Mouse (Mus musculus): ENCODE results near the gene Tgfbi. TPM values are rescaled to one million over a fixed set of nuclear protein-coding genes. Genes with fewer than 3 reads are reported as not detected.

Gene Tgfbi
- polyA plus RNA-seq, 1 experiment from 2014 or later: 37.7 TPM

- Histone ChIP-seq H3K9me3 (ENCODE audit: control insufficient read depth, low read length) (no peaks in the 10 kb centered on the region), H3K27ac (replicated peaks in 1 of 2; ENCODE audit: control insufficient read depth in 1 of 2, insufficient read depth in 1 of 2, low read depth in 2 of 2, low read length in 2 of 2) (no peak overlapping the region), H3K27me3 (ENCODE audit: control insufficient read depth, insufficient read depth, low read length) (peaks cover 22% of the 10 kb centered on the region; the same call in 1 of the 2 replicates), H3K4me2 (ENCODE audit: low read length) (no peak overlapping the region), H3K36me3 (ENCODE audit: control insufficient read depth, insufficient read depth, low read length) (no peaks in the 10 kb centered on the region), H3K9ac (ENCODE audit: low read length) (no peak overlapping the region), H3K4me3 (ENCODE audit: control insufficient read depth in 1 of 2, insufficient read depth in 1 of 2, low read depth in 1 of 2, low read length in 2 of 2) (no peak overlapping the region), H3K4me1 (ENCODE audit: control insufficient read depth in 2 of 2, insufficient read depth in 2 of 2, low read length in 2 of 2) (peaks cover 15 to 19% of the 10 kb centered on the region in 2 experiments)
- no peak for ATAC-seq (ENCODE audit: insufficient number of reproducible peaks, insufficient read depth, low FRiP score, low read depth)
- 28% methylated on average over 7 of the region's 7 CpGs for WGBS
Measured at GRCm38 (mm10) chr13:56607225-56607624, 2.1 kb upstream of the Tgfbi start.

- WGBS: 78% methylated on average over 4 of the region's 4 CpGs
- H3K4me2 ChIP-seq (ENCODE audit: low read length): no peak overlapping the region
- no peak overlapping the region for H3K9ac ChIP-seq (ENCODE audit: low read length)
- peaks cover 22% of the 10 kb centered on the region; the same call in 1 of the 2 replicates for H3K27me3 ChIP-seq (ENCODE audit: control insufficient read depth, insufficient read depth, low read length)
- no peak overlapping the region for H3K27ac ChIP-seq (replicated peaks in 1 of 2; ENCODE audit: control insufficient read depth in 1 of 2, insufficient read depth in 1 of 2, low read depth in 2 of 2, low read length in 2 of 2)
- no peak overlapping the region for H3K4me3 ChIP-seq (ENCODE audit: control insufficient read depth in 1 of 2, insufficient read depth in 1 of 2, low read depth in 1 of 2, low read length in 2 of 2)
- H3K4me1 ChIP-seq (ENCODE audit: control insufficient read depth in 2 of 2, insufficient read depth in 2 of 2, low read length in 2 of 2): peaks cover 21 to 24% of the 10 kb centered on the region in 2 experiments
- H3K36me3 ChIP-seq (ENCODE audit: control insufficient read depth, insufficient read depth, low read length): no peaks in the 10 kb centered on the region
- no peak for ATAC-seq (ENCODE audit: insufficient number of reproducible peaks, insufficient read depth, low FRiP score, low read depth)
- no peaks in the 10 kb centered on the region for H3K9me3 ChIP-seq (ENCODE audit: control insufficient read depth, low read length)
Measured at GRCm38 (mm10) chr13:56607846-56608245, 1.5 kb upstream of the Tgfbi start.

GRCm38 (mm10) chr13:56611129-56611528 lies 1.8 kb downstream of the Tgfbi start:
- peaks cover 22% of the 10 kb centered on the region; the same call in 1 of the 2 replicates for H3K27me3 ChIP-seq (ENCODE audit: control insufficient read depth, insufficient read depth, low read length)
- no peak overlapping the region; the same call in 1 of the 2 replicates for H3K9ac ChIP-seq (ENCODE audit: low read length)
- H3K36me3 ChIP-seq (ENCODE audit: control insufficient read depth, insufficient read depth, low read length): no peaks in the 10 kb centered on the region
- peak overlapping the region; percentile 97 for H3K4me2 ChIP-seq (ENCODE audit: low read length)
- ATAC-seq (ENCODE audit: insufficient number of reproducible peaks, insufficient read depth, low FRiP score, low read depth): no peak
- peak overlapping the region; percentile 0 to 61; a peak in 2 of 4 replicates for H3K4me3 ChIP-seq (ENCODE audit: control insufficient read depth in 1 of 2, insufficient read depth in 1 of 2, low read depth in 1 of 2, low read length in 2 of 2)
- H3K27ac ChIP-seq (replicated peaks in 1 of 2; ENCODE audit: control insufficient read depth in 1 of 2, insufficient read depth in 1 of 2, low read depth in 2 of 2, low read length in 2 of 2): no peak overlapping the region
- WGBS: 55% methylated on average over 4 of the region's 4 CpGs
- peaks cover 39% of the 10 kb centered on the region in 2 experiments for H3K4me1 ChIP-seq (ENCODE audit: control insufficient read depth in 2 of 2, insufficient read depth in 2 of 2, low read length in 2 of 2)
- no peaks in the 10 kb centered on the region for H3K9me3 ChIP-seq (ENCODE audit: control insufficient read depth, low read length)

GRCm38 (mm10) chr13:56611741-56612140 lies 2.4 kb downstream of the Tgfbi start:
- H3K9me3 ChIP-seq (ENCODE audit: control insufficient read depth, low read length): no peaks in the 10 kb centered on the region
- H3K4me1 ChIP-seq (ENCODE audit: control insufficient read depth in 2 of 2, insufficient read depth in 2 of 2, low read length in 2 of 2): peaks cover 37 to 41% of the 10 kb centered on the region in 2 experiments
- 0 out of 4 replicates have a peak overlapping the region, but pooled peaks of 1 of the 2 experiments have one; percentile 7 for H3K27ac ChIP-seq (replicated peaks in 1 of 2; ENCODE audit: control insufficient read depth in 1 of 2, insufficient read depth in 1 of 2, low read depth in 2 of 2, low read length in 2 of 2)
- no peak overlapping the region; a peak in 1 of 4 replicates for H3K4me3 ChIP-seq (ENCODE audit: control insufficient read depth in 1 of 2, insufficient read depth in 1 of 2, low read depth in 1 of 2, low read length in 2 of 2)
- peaks cover 22% of the 10 kb centered on the region; the same call in 1 of the 2 replicates for H3K27me3 ChIP-seq (ENCODE audit: control insufficient read depth, insufficient read depth, low read length)
- H3K4me2 ChIP-seq (ENCODE audit: low read length): peak overlapping the region; percentile 97
- peak overlapping the region; percentile 32; the same call in 1 of the 2 replicates for H3K9ac ChIP-seq (ENCODE audit: low read length)
- ATAC-seq (ENCODE audit: insufficient number of reproducible peaks, insufficient read depth, low FRiP score, low read depth): no peak
- H3K36me3 ChIP-seq (ENCODE audit: control insufficient read depth, insufficient read depth, low read length): no peaks in the 10 kb centered on the region
- 62% methylated on average over 3 of the region's 3 CpGs for WGBS

- Histone ChIP-seq H3K9me3 (ENCODE audit: control insufficient read depth, low read length) (no peaks in the 10 kb centered on the region), H3K27ac (replicated peaks in 1 of 2; ENCODE audit: control insufficient read depth in 1 of 2, insufficient read depth in 1 of 2, low read depth in 2 of 2, low read length in 2 of 2) (peak overlapping the region in 1 of 2 experiments; percentile 7; a peak in 1 of 4 replicates), H3K4me3 (ENCODE audit: control insufficient read depth in 1 of 2, insufficient read depth in 1 of 2, low read depth in 1 of 2, low read length in 2 of 2) (no peak overlapping the region), H3K9ac (ENCODE audit: low read length) (peak overlapping the region; percentile 32; the same call in 1 of the 2 replicates), H3K4me2 (ENCODE audit: low read length) (peak overlapping the region; percentile 97), H3K27me3 (ENCODE audit: control insufficient read depth, insufficient read depth, low read length) (peaks cover 22% of the 10 kb centered on the region; the same call in 1 of the 2 replicates), H3K36me3 (ENCODE audit: control insufficient read depth, insufficient read depth, low read length) (no peaks in the 10 kb centered on the region), H3K4me1 (ENCODE audit: control insufficient read depth in 2 of 2, insufficient read depth in 2 of 2, low read length in 2 of 2) (peaks cover 37 to 41% of the 10 kb centered on the region in 2 experiments)
- no peak for ATAC-seq (ENCODE audit: insufficient number of reproducible peaks, insufficient read depth, low FRiP score, low read depth)
- 23% methylated on average over 10 of the region's 10 CpGs for whole genome bisulfite sequencing
Measured at GRCm38 (mm10) chr13:56612331-56612730, 3.0 kb downstream of the Tgfbi start.

GRCm38 (mm10) chr13:56613366-56613998 lies 4.2 kb downstream of the Tgfbi start:
- Histone ChIP-seq H3K4me1 (ENCODE audit: control insufficient read depth in 2 of 2, insufficient read depth in 2 of 2, low read length in 2 of 2) (peaks cover 34 to 41% of the 10 kb centered on the region in 2 experiments), H3K9ac (ENCODE audit: low read length) (no peak overlapping the region)
- WGBS: 32% methylated on average over 9 of the region's 9 CpGs

GRCm38 (mm10) chr13:56614768-56615167 lies 5.4 kb downstream of the Tgfbi start:
- 71% methylated on average over 3 of the region's 3 CpGs for WGBS
- Histone ChIP-seq H3K4me2 (ENCODE audit: low read length) (no peak overlapping the region), H3K27me3 (ENCODE audit: control insufficient read depth, insufficient read depth, low read length) (peaks cover 13% of the 10 kb centered on the region; the same call in 1 of the 2 replicates), H3K9me3 (ENCODE audit: control insufficient read depth, low read length) (no peaks in the 10 kb centered on the region), H3K9ac (ENCODE audit: low read length) (no peak overlapping the region), H3K4me1 (ENCODE audit: control insufficient read depth in 2 of 2, insufficient read depth in 2 of 2, low read length in 2 of 2) (peaks cover 32% of the 10 kb centered on the region in 2 experiments), H3K27ac (replicated peaks in 1 of 2; ENCODE audit: control insufficient read depth in 1 of 2, insufficient read depth in 1 of 2, low read depth in 2 of 2, low read length in 2 of 2) (no peak overlapping the region), H3K4me3 (ENCODE audit: control insufficient read depth in 1 of 2, insufficient read depth in 1 of 2, low read depth in 1 of 2, low read length in 2 of 2) (no peak overlapping the region), H3K36me3 (ENCODE audit: control insufficient read depth, insufficient read depth, low read length) (no peaks in the 10 kb centered on the region)
- ATAC-seq (ENCODE audit: insufficient number of reproducible peaks, insufficient read depth, low FRiP score, low read depth): no peak

More at GRCm38 (mm10) chr13:56613366-56613998, 4.2 kb downstream of the Tgfbi start:
- ATAC-seq (ENCODE audit: insufficient number of reproducible peaks, insufficient read depth, low FRiP score, low read depth): 0 out of 2 replicates have a peak, but pooled peaks have one; percentile 37
- H3K4me2 ChIP-seq (ENCODE audit: low read length): peak overlapping the region; percentile 11; the same call in 1 of the 2 replicates
- H3K4me3 ChIP-seq (ENCODE audit: control insufficient read depth in 1 of 2, insufficient read depth in 1 of 2, low read depth in 1 of 2, low read length in 2 of 2): no peak overlapping the region
- peaks cover 17% of the 10 kb centered on the region; the same call in 1 of the 2 replicates for H3K27me3 ChIP-seq (ENCODE audit: control insufficient read depth, insufficient read depth, low read length)
- no peaks in the 10 kb centered on the region for H3K9me3 ChIP-seq (ENCODE audit: control insufficient read depth, low read length)
- H3K36me3 ChIP-seq (ENCODE audit: control insufficient read depth, insufficient read depth, low read length): no peaks in the 10 kb centered on the region
- H3K27ac ChIP-seq (replicated peaks in 1 of 2; ENCODE audit: control insufficient read depth in 1 of 2, insufficient read depth in 1 of 2, low read depth in 2 of 2, low read length in 2 of 2): peak overlapping the region; percentile 17 to 25; a peak in 3 of 4 replicates
